Mouse (Mus musculus) lung, adult 18-20 months (tissue): ENCODE data around the gene Gfpt2.
"Not testable (repeated sequence)": the region's sequence is repeated elsewhere in the genome, so short reads cannot be mapped to it uniquely, and the experiment has no call there.

Experiments
- DNase-seq, 2 experiments: peaks; one replicate each; pipeline ENCODE4 v3.0.0; 2022; ENCODE audit warnings: mixed read lengths in 2 of 2

The Gfpt2 gene

GRCm38 (mm10) chr11:49793619-49794341, at the start of gene Gfpt2:
Gene Gfpt2 (plus strand): TSS chr11:49794178.
- DNase-seq, result peak; percentile 65 to 75

- no peak for DNase-seq
Measured at GRCm38 (mm10) chr11:49744981-49745380, 49.0 kb upstream of the Gfpt2 start.

- no peak for DNase-seq
Measured at GRCm38 (mm10) chr11:49745839-49746238, 48.1 kb upstream of the Gfpt2 start.

- DNase-seq, result no peak
Measured at GRCm38 (mm10) chr11:49746756-49747155, 47.2 kb upstream of the Gfpt2 start.

GRCm38 (mm10) chr11:49754958-49755665, 38.9 kb upstream of the Gfpt2 start:
- DNase-seq, result peak; percentile 50 to 68

GRCm38 (mm10) chr11:49758096-49758495, 35.9 kb upstream of the Gfpt2 start:
- DNase-seq, result no peak

GRCm38 (mm10) chr11:49761130-49761529, 32.8 kb upstream of the Gfpt2 start:
- no peak for DNase-seq

GRCm38 (mm10) chr11:49763555-49763954, 30.4 kb upstream of the Gfpt2 start:
- no peak for DNase-seq

GRCm38 (mm10) chr11:49764023-49764422, 30.0 kb upstream of the Gfpt2 start:
- no peak for DNase-seq

GRCm38 (mm10) chr11:49764639-49765299, 29.2 kb upstream of the Gfpt2 start:
- DNase-seq, result peak; percentile 23 to 42

GRCm38 (mm10) chr11:49765377-49766136, 28.4 kb upstream of the Gfpt2 start:
- no peak for DNase-seq

GRCm38 (mm10) chr11:49766137-49766411, 27.9 kb upstream of the Gfpt2 start:
- DNase-seq, result no peak

- not testable (repeated sequence) for DNase-seq
Measured at GRCm38 (mm10) chr11:49767497-49767896, 26.5 kb upstream of the Gfpt2 start.

GRCm38 (mm10) chr11:49768781-49769180, 25.2 kb upstream of the Gfpt2 start:
- DNase-seq, result no peak

- no peak for DNase-seq
Measured at GRCm38 (mm10) chr11:49770676-49771550, 23.1 kb upstream of the Gfpt2 start.

- DNase-seq, result no peak
Measured at GRCm38 (mm10) chr11:49772251-49772650, 21.7 kb upstream of the Gfpt2 start.

- DNase-seq, result no peak
Measured at GRCm38 (mm10) chr11:49774894-49775293, 19.1 kb upstream of the Gfpt2 start.

- no peak for DNase-seq
Measured at GRCm38 (mm10) chr11:49778844-49779243, 15.1 kb upstream of the Gfpt2 start.

- DNase-seq, result no peak
Measured at GRCm38 (mm10) chr11:49780161-49780817, 13.7 kb upstream of the Gfpt2 start.

GRCm38 (mm10) chr11:49781833-49782399, 12.1 kb upstream of the Gfpt2 start:
- no peak for DNase-seq

GRCm38 (mm10) chr11:49793131-49793530, 847 bp upstream of the Gfpt2 start:
- DNase-seq, result peak; percentile 13 to 26
